Mouse (Mus musculus): ENCODE data around the gene Zbtb46.

Zbtb46 gene

DNA sequence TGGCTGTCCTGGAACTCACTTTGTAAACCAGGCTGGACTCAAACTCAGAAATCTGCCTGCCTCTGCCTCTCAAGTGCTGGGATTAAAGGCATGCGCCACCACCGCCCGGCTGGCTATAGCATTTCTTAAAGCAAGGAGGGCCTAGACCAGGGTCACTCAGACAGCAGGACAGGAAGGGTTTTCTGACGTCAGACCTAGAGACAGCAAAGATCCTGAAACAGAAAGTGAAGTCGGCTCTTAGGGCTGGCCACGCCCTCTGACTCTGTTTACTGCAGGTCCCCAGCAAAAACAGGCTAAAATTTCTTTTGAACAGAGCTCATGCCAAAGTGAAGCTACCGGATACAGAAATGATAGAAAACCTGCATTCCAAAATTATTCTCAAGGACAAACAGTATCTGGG lies 49.6 kb downstream of the Zbtb46 start:
- in situ Hi-C loops (cut with MseI, MboI) = no loop called here

DNA sequence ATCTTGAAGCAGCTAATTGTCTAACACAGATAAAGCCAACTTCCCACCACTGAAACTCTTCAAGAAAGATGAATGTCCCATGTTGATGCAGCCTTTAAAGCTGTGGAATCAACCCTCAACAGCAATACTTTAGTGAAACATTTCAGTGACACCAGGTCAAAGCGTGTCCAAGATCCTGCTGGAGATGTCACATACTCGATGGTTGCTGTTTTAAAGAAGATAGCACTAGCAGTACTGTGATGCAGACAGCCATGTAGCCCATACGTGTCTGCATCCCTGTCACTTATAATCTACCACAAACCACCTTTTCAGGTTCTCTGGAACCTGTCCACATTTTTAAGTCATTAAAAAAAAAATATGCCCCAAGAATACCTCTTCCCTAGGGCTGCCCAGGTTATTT lies 55.5 kb downstream of the Zbtb46 start:
- in situ Hi-C loops (cut with MseI, MboI) = no loop called here

DNA sequence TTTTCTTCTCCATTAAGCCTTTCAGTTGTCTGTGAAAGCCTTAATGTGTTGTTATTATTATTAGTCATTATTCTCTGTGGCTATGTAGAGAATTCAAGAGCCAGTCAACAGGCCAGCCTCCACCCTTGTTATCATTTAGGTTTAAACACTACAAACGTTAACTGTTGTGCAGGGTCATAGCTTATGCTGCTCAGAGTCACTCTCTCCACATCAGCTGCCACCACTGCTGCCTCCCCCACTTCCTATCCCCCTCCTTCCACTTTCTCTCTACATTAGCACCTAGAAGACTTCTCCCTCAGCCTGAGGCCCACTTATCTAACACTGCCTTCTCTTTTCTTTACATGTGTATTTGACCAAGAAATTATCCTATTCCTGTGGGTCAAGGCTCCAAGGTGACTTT lies 57.7 kb downstream of the Zbtb46 start:
- in situ Hi-C loops (cut with MseI, MboI) = no loop called here

DNA sequence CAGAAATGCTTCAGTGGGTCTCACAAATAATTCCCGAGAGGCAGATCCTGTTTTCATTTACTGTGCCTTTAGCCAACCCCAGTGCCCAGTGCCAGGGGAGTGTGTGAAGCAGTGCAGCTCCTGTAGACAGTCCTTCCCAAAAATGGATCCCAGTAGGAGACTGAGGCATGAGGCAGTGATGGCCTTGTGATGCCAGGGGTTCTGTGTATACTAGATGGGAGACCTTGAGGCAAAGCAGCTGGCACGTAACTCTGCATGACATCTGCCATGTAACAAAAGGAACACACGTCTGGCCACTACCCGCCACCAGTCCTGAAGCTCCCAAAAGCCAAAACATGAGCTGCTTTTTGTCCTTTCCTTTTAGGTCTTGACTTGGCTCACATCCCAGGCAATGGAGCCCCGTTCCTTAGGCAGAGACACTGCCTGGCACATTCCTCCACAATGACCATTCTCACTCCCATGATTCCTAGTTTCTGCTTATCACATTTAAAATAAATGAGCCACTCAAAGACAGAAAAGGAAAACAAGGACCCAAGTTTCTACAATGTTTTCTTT lies 61.9 kb downstream of the Zbtb46 start:
- in situ Hi-C loops (cut with MseI, MboI) = no loop called here

DNA sequence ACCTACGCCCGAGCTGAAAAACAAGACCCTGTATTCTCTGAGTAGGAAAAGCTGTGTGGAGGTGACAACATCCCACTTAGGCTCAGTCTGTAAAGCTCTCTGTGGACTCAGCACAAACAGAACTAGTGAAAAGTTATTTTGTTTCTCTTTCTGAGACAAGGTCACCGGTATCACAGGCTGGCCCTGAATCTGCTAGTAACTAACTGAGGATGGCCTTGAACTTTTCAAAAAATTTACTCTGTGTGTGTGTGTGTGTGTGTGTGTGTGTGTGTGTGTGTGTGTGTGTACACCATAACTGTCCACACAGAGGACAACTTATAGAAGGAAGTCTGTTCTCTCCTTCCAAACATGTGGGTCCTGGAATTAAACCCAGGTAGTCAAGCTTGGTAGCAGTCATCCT lies 65.1 kb downstream of the Zbtb46 start:
- in situ Hi-C loops (cut with MseI, MboI) = loop anchor here in 1 of 2 experiments (5.0 kb wide), 1 partner anchor 103 kb away; the partner anchor contains the start of gene Tpd52l2

DNA sequence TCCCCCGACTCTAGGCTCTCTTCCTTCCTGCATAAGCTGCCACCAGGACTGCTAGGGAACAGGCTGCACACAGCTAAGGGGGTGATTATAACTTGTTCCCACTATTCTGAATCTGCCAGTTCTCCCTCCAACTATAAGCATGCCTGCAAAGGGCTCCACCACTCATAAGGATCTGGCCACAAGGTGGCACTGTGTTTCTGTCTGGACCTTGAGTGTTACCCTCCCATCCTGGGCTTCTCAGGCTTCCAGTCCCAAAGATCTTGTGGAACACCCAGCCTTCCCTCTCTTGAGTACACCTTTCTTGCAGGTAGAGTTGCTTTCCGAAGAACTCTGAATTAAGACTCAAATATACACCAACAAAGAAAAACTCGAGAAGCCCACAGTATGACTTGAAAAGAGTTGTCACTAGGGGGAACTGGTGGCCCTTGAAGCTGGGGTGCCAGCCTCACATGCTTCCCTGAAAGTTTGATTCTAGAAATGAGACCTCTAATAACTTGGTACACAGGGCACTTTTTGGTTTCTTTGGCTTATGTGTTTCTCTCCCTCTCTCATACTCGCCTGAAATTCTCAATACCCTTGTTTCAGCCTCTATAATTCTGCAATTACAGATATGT lies 66.5 kb downstream of the Zbtb46 start:
- in situ Hi-C loops (cut with MseI, MboI) = loop anchor here in 1 of 2 experiments (5.0 kb wide), 1 partner anchor 105 kb away; the partner anchor contains the start of gene Tpd52l2

DNA sequence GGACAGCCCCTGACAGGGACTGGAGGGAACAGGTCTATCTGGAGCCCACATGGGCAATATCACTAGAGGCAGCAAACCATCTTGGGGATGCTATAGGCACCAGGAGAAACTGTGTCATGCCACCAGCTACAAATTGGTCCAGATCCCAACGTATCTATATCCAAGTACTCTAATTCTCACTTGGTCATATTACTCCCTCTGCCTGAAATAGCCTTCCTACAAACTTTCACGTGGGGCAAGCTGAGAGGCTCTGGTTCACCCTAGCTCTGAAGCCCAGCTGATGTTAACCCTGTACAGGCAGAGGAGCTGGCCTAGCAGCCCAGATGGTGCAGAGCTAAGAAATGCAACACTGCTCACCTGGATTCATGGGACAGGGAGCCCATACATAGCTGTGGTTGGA lies 67.7 kb downstream of the Zbtb46 start:
- in situ Hi-C loops (cut with MseI, MboI) = loop anchor here in 1 of 2 experiments (5.0 kb wide), 1 partner anchor 106 kb away; the partner anchor contains the start of gene Tpd52l2

DNA sequence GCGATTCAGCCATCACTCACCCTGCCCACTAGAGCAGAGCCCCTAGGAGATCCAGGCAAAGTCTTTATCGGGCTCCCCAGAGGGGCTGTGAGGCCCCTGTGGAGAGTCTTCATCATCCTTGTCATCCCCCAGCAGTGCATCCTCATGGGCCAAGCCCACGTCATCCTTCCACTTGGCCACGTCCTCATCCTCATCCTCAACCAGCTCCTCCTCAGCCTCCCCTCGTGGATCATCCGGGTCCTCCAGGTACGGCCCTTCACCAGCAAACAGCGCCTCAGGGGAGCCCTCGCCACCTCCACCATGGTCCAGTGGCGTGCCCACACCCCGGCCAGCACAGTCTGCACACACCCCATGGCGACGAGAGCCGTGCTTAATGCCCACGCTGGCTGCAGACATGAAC lies 68.2 kb downstream of the Zbtb46 start:
- in situ Hi-C loops (cut with MseI, MboI) = loop anchor here in 1 of 2 experiments (5.0 kb wide), 1 partner anchor 106 kb away; the partner anchor contains the start of gene Tpd52l2

DNA sequence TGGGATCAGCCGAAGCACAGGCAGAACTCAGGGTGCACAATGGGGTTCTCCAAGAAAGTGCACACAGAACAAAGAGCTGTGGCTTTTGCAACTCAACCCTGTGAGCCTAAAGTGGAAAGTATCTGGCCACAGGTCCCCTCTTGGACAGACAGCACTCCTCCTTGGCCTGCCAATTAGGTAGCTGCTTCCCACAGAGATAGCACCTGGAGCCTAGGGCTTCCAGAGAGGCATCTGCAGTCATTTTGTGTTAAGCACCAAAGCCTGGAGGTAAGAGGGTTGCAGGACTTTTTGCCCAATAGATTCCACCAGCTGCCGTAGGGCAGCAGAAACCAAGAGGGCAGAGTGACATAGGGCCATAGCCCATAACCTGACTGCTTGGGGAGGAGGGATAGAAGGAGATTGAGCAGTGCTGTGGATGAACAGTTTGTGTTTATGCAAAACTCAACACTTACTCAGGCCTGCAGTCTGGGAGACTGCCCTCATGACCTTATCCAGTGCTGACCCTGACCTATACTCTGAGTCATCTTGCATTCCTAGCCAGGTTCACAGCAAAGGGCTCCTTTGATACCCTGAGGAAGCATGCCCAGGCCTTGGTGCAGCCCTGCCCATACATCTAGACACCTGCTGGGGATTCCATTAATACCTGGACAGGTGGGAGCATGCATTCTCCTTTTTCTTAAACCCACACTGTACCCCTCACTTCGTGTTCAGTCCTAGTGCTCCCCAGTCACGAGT lies 68.9 kb downstream of the Zbtb46 start:
- in situ Hi-C loops (cut with MseI, MboI) = loop anchor here in 1 of 2 experiments (5.0 kb wide), 1 partner anchor 107 kb away; the partner anchor contains the start of gene Tpd52l2

DNA sequence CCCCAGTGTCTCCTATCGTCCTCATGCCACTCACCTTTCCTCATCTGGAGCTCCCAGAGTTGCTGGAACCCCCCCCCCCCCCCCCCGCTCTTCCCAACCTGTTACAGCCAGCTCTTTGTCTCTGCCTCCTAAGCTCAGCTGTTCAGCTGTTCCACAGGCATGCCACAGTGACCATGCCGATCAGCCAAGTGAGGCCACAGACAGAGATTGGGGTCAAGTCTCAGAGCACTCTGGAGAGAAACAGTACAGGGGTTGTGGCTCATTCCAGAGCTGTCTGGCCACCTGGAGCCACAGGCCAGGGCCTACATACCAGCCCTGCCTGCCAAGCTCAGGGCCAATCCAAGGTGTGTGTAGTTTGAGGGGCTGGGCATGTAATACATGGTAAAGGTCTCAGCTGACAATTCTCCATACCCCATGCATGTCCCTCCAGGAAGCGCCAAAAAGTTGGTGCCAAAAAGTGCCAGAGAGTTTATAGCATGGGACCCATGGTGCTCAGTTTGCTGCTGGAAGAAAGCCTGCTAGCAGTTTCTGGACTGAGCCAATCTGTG lies 72.5 kb downstream of the Zbtb46 start:
- in situ Hi-C loops (cut with MseI, MboI) = loop anchor here in 1 of 2 experiments (5.0 kb wide), 1 partner anchor 106 kb away; the partner anchor contains the start of gene Abhd16b

DNA sequence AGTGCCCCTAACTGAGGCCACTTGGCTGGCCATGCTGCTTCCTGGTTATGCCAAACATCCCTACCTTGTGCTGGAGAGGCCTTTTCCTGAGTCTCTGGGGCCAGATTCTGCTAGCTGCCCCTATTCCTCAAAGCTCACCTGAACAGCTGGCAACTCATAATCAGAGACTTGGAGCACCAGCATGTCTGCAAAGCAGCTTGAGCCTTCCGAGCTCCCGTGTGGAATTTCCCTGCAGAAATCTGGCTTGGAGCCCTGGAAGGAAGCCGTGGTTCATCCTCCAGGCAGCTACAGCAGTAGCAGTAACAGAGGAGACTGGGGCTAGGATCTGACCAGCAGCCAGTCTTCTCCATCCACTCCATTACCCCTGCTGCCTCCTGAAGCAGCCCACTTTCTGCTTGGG lies 73.3 kb downstream of the Zbtb46 start:
- in situ Hi-C loops (cut with MseI, MboI) = loop anchor here in 1 of 2 experiments (5.0 kb wide), 1 partner anchor 106 kb away; the partner anchor contains the start of gene Abhd16b

DNA sequence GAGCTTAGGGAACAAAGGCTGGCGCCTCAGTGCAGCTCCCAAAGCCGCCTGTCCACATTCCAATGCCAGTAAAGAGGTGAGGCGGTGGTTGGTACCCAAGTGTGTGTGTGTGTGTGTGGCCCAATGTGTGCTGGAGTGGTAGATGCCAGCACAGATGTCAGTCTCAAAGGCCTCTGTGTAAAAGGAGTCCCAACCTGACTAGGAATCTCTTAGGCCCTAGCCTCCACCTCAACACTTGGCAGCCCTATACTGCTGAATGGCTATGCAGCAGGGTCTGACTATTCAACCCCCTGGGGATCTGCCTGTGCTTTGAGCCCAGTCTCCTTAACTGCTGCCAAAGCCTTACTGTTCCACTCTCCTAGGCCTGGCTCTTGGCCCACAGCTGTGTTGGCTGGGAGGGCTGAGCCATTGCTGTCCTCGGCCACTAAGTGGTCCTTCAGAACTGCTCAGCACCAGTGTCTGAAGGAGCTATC lies 74.3 kb downstream of the Zbtb46 start:
- in situ Hi-C loops (cut with MseI, MboI) = loop anchor here in 1 of 2 experiments (5.0 kb wide), 1 partner anchor 107 kb away; the partner anchor contains the start of gene Abhd16b

DNA sequence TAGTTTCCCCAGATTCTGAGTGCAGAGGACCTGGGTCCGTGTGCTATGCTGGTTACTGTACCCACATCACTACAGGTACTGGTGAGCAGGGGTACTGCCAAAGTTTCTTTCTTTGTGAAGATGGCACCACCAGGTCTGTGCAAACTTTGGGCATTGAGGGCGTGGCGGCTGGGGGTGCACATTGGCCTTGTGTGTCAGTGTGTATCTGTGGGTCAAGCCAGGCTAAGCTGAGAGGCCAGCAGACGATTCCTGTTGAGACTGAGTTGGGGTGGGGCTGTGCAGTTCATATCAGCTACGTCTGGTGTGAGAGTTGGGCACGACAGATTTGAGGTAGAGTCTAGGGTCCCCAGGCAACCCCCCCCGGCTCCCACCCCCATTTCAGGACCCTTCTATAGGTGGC lies 74.8 kb downstream of the Zbtb46 start:
- in situ Hi-C loops (cut with MseI, MboI) = no loop called here

DNA sequence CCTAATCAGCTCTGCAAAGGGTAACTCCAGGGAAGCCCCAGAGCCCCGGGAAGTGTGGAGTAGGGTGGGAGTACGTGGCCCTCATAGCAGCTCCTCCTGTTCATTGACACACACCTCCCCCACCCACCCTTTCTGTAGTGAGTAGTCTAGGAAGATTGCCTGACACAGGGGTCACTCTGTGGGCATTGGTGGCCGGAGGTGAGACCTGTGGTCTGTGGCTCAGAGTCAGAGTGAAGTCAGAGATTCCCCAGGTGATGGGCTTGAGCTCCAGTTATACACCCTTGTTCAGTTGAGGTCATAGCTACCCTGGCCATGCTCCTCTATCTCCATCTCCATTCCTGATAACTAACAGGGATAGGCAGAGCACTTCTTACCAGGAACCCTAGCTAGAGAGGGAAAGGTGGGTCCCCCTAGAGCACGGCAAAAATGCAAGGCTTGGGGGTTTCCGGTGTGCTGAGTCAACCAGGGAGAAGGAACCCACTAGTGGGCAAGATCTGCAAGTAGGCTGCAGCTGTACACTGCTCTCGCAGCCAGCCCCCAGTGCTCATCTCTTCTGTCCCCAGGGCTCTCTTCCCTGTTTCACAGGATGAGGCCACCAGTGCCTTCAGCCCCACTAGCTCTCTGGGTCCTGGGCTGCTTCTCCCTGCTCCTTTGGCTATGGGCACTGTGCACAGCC lies 77.5 kb downstream of the Zbtb46 start:
- in situ Hi-C loops (cut with MseI, MboI) = no loop called here

DNA sequence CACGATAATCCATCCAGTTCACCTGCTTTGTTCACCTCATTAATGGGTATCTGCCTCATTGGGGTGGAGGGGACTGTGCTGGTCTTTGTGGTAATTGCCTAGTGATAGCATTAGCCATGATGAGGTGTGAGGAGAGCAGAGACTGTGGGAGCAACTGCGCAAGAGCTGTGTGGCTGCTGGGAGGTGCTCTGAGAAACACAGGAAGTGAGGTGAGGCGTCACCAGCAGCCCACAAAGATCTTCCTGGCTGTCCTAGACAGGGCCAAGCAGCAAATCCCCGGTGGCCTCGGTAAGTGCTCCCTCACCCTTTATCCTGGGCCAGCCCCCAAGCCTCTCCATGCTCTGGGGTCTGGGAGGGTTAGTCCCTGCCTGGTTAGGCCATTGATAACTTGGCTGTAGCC lies 78.1 kb downstream of the Zbtb46 start:
- in situ Hi-C loops (cut with MseI, MboI) = no loop called here

DNA sequence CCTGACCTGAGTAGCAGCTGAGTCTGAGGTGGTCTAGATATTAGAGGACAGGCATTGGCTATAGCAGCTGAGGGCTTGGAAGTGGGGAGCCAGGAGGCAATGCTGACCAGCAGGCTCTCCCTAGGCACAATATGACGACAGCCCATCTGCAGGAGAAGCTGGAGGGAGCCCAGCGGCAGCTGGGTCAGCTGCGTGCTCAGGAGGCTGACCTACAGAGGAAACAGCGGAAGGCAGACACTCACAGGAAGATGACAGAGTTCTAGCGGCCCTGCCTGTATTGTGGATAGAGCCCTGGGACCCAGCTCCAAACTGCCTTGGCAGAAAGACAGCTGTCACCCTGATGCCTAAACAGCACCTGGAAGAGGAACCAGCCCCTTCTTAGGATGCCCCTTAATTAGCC lies 79.0 kb downstream of the Zbtb46 start:
- in situ Hi-C loops (cut with MseI, MboI) = no loop called here

DNA sequence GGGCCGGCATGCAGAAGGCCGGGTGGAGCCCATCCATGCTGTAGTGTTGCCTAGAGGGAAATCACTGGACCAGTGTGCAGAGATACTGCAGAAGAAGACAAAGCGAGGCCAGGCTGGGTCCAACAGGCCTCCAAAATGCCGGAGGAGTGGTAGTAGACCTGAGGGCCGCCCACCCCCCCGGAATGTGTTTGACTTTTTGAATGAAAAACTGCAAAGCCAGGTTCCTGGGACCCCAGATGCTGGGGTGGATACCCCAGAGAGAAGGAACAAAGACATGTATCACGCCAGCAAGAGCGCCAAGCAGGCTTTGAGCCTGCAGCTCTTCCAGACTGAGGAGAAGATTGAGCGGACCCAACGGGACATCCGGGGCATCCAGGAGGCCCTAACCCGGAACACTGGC lies 79.4 kb downstream of the Zbtb46 start, which contains the start of gene Lime1:
Lime1 (plus strand) TSS at position 301 of the 400 bp plus-strand sequence.
- in situ Hi-C loops (cut with MseI, MboI) = no loop called here

DNA sequence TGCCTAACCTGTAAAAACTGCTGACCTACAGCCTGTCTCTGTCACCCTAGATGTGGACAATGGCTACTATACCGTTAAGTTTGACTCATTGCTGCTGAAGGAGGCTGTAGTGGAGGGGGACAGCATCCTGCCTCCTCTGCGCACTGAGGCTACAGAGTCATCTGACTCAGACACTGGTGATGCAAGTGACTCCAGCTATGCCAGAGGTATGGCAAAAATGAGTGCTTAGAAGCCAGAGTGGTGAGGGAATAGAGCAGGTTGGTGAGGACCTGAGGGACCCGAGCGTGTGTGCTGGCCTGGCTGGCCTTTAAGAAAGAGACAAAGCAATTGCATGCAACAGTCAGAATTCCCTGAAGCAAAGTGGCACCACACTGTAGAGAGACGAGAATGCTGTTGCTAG lies 80.5 kb downstream of the Zbtb46 start:
- in situ Hi-C loops (cut with MseI, MboI) = no loop called here

DNA sequence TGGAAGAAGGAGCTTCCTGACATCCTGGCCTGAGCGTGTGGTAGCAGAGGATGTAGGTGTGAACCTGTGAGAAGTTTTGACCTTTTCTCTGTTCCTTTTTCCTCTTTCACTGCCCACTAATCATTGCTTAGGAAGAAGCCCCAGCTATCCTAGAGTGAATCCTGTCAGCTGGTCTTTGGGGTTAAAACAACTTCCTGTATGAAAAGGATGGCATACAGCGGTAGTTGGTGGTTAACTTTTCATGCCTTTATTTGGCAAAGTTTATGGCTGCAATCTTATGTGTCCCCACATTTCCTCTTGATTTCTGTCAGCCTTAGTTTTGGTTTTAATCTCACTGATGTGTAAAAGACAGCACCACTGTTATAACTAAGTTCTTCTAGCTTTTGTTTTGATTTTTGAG lies 82.0 kb downstream of the Zbtb46 start:
- in situ Hi-C loops (cut with MseI, MboI) = no loop called here

DNA sequence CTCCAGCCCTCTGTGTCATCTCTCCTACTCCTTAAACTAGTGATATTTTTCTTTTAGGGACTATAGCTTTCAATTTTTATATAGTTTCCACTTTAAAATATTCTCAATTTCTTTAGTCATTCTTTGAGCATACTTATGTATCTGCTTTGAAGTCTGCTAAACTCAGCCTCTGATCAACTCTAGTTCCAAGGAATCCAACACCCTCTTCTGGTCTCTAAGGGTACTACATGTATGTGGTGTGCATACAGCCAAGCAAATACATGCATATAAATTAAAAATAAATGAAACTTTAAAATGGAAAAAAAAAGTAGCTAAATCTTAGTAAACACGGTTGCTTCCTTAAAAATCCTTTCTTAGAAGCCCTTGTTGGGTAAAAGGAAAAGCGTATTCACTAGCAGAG lies 83.4 kb downstream of the Zbtb46 start:
- in situ Hi-C loops (cut with MseI, MboI) = no loop called here

DNA sequence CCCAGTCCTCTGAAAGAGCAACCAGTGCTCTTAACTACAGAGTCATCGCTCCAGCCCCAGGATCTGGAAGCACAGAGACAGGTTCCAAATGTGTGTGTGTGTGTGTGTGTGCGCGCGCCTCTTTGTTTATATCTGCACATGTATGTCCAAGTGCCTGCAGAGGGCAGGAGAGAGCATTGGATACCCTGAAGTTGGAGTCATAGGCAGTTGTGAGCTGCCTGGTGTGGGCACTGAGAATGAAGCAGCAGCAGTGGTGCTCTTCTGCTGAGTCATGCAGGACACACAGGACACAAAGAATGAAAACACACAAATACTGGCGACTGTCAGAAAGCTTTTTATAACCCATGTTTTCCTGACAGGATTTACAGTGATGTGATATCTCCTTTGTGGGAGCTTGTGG lies 89.2 kb downstream of the Zbtb46 start:
- in situ Hi-C loops (cut with MseI, MboI) = no loop called here
